Mouse (Mus musculus) left cerebral cortex, adult 18-20 months (tissue): ENCODE measurements at regions not wholly inside any gene's neighbourhood (a gene's known extent, or its start where the extent isn't known, plus 50 kb on each side); places are given as distances from the start of the nearest gene placed in this dataset.

Source experiments
- DNase-seq, 2 experiments: peaks; one replicate each; pipeline ENCODE4 v3.0.0; 2021 to 2022; ENCODE audit warnings: low spot score in 2 of 2, mixed read lengths in 1 of 2

- DNase-seq, result no peak
Observed at GRCm38 (mm10) chr14:76244338-76245062, 133.8 kb downstream of the Nufip1 start.

- DNase-seq, result no peak
Observed at GRCm38 (mm10) chr14:76245063-76245396, 134.3 kb downstream of the Nufip1 start.

GRCm38 (mm10) chr14:76247664-76248063, 137.0 kb downstream of the Nufip1 start:
- DNase-seq, result no peak

GRCm38 (mm10) chr14:76253850-76254249, 143.2 kb downstream of the Nufip1 start:
- DNase-seq, result no peak

- peak; percentile 41 to 47 for DNase-seq
Observed at GRCm38 (mm10) chr14:76254565-76255501, 144.1 kb downstream of the Nufip1 start.

GRCm38 (mm10) chr14:76255971-76256370, 145.3 kb downstream of the Nufip1 start:
- no peak for DNase-seq

GRCm38 (mm10) chr14:76258626-76259025, 147.9 kb downstream of the Nufip1 start:
- no peak for DNase-seq

- DNase-seq, result no peak
Observed at GRCm38 (mm10) chr14:76260628-76261293, 150.1 kb downstream of the Nufip1 start.

- DNase-seq, result no peak
Observed at GRCm38 (mm10) chr14:76263682-76264081, 151.1 kb upstream of the Tsc22d1 start.

GRCm38 (mm10) chr14:76265819-76266218, 148.9 kb upstream of the Tsc22d1 start:
- DNase-seq, result no peak

- no peak for DNase-seq
Observed at GRCm38 (mm10) chr14:76266249-76266648, 148.5 kb upstream of the Tsc22d1 start.

GRCm38 (mm10) chr14:76267091-76267490, 147.7 kb upstream of the Tsc22d1 start:
- no peak for DNase-seq

- no peak for DNase-seq
Observed at GRCm38 (mm10) chr14:76271190-76271589, 143.6 kb upstream of the Tsc22d1 start.

- DNase-seq, result no peak
Observed at GRCm38 (mm10) chr14:76272840-76273239, 141.9 kb upstream of the Tsc22d1 start.

- no peak for DNase-seq
Observed at GRCm38 (mm10) chr14:76276655-76277054, 138.1 kb upstream of the Tsc22d1 start.

GRCm38 (mm10) chr14:76278751-76279450, 135.9 kb upstream of the Tsc22d1 start:
- no peak for DNase-seq

- no peak for DNase-seq
Observed at GRCm38 (mm10) chr14:76279561-76279960, 135.2 kb upstream of the Tsc22d1 start.

- DNase-seq, result no peak
Observed at GRCm38 (mm10) chr14:76281867-76282266, 132.9 kb upstream of the Tsc22d1 start.

GRCm38 (mm10) chr14:76287768-76288167, 127.0 kb upstream of the Tsc22d1 start:
- DNase-seq, result no peak

- no peak for DNase-seq
Observed at GRCm38 (mm10) chr14:76290401-76291018, 124.3 kb upstream of the Tsc22d1 start.

- DNase-seq, result no peak
Observed at GRCm38 (mm10) chr14:76292211-76292610, 122.5 kb upstream of the Tsc22d1 start.
